10 mouse cellular contexts compared by ENCODE assay signal in the genomic region with DNA sequence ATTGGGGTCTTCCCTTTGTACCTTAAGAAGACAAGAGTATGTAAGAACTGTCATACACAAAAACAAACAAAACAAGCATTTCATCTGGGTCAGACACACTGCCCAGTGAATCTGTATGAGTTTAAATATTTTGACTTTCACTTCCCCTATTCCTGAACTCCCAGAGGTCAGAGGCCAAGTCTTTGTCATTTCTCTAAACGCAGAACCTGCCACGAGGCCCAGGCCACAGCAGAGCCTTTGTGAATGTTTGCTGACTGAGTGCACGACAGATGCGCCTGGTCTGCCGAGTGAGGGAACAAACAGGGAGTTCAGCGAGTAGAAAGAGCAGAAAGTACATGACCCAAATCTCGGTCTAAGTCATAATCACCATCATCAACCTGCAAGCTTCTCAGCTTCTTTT. TPM values are rescaled to one million over a fixed set of nuclear protein-coding genes. Genes with fewer than 3 reads are reported as not detected.
A peak's percentile ranks its signal among the peaks of the same experiment; 100 is the strongest.
DNase-seq lines count a peak whose midpoint lies in the region; ATAC-seq and TF ChIP-seq lines count a peak whose summit lies in the region.
"Had no signal": no experiment of that assay in that cellular context is flagged by ENCODE, and none has a peak within 500 bp of the region (broad histone marks: within the 10 kb centered on the region; RNA-seq: fewer than 3 reads in every experiment).

No protein-coding gene starts in this region.

- intact Hi-C loops in heart, postnatal 10 days (cut with DNase I): loop anchor here (2.0 to 10.0 kb wide), 4 partner anchors 14 to 336 kb away; a partner anchor contains a TSS
- intact Hi-C loops in gastrocnemius, postnatal 14 days (cut with DNase I; ENCODE audit: low total_unique reads): no loop called here

- H3K9ac ChIP-seq in CH12.LX (ENCODE audit: insufficient read depth, low read depth): no peak overlapping the region
- peak overlapping the region; percentile 100 for H3K9ac ChIP-seq in liver, embryonic 13.5 days
- H3K9ac ChIP-seq in midbrain, embryonic 16.5 days (ENCODE audit: low read depth, low read length): no peak overlapping the region

- peak; percentile 93 for TF ChIP-seq EP300 in CH12.LX (IDR thresholded peaks at IDR 0.05; ENCODE audit: low read length)

- no peak for TF ChIP-seq POLR2A in CH12.LX (IDR thresholded peaks at IDR 0.05; ENCODE audit: low read depth, low read length)

- in situ Hi-C loops in CH12.LX (cut with MboI; ENCODE audit: low pct_ligation_motif_present, low pct_unique_long_range_greater_than_20kb, low sequenced_read_pairs): no loop called here

- H3K27ac ChIP-seq in CH12.LX (ENCODE audit: insufficient read depth, low read depth): no peak overlapping the region
- H3K27ac ChIP-seq in liver, embryonic 13.5 days: peak overlapping the region; percentile 99
- H3K27ac ChIP-seq in midbrain, embryonic 16.5 days (ENCODE audit: low read length): no peak overlapping the region

- H3K9me3 ChIP-seq in CH12.LX (replicated peaks; ENCODE audit: low read length): no peaks in the 10 kb centered on the region
- H3K9me3 ChIP-seq in liver, embryonic 13.5 days (replicated peaks): no peaks in the 10 kb centered on the region
- H3K9me3 ChIP-seq in midbrain, embryonic 16.5 days (replicated peaks; ENCODE audit: control insufficient read depth, low read length, poor library complexity, severe bottlenecking): no peaks in the 10 kb centered on the region
- H3K9me3 ChIP-seq: heart, embryonic 10.5 days had no signal

- H3K27me3 ChIP-seq in CH12.LX (replicated peaks): no peaks in the 10 kb centered on the region
- H3K27me3 ChIP-seq in liver, embryonic 13.5 days: no peaks in the 10 kb centered on the region
- H3K27me3 ChIP-seq in midbrain, embryonic 16.5 days (ENCODE audit: control insufficient read depth, insufficient read depth, low read depth, low read length): no peaks in the 10 kb centered on the region

- dilution Hi-C loops in CH12.LX (cut with MboI; ENCODE audit: extremely low pct_ligation_motif_present, extremely low pct_unique_long_range_greater_than_20kb, low sequenced_read_pairs): no loop called here

- no peaks in the 10 kb centered on the region for H3K36me3 ChIP-seq in CH12.LX (replicated peaks in 1 of 2; ENCODE audit: control insufficient read depth in 1 of 2, insufficient read depth in 1 of 2, low read length in 1 of 2)
- peaks cover 36% of the 10 kb centered on the region for H3K36me3 ChIP-seq in liver, embryonic 13.5 days
- H3K36me3 ChIP-seq in midbrain, embryonic 16.5 days (ENCODE audit: control insufficient read depth, insufficient read depth, low read length): no peaks in the 10 kb centered on the region

- no peak for TF ChIP-seq CTCF in CH12.LX (conservative IDR thresholded peaks at IDR 0.05 in 1 of 2, IDR thresholded peaks at IDR 0.05 in 1 of 2; ENCODE audit: low read depth in 2 of 2, low read length in 2 of 2)

- TF ChIP-seq RAD21 in CH12.LX (IDR thresholded peaks at IDR 0.05; ENCODE audit: low read depth, low read length): no peak

- H3K4me1 ChIP-seq in CH12.LX (ENCODE audit: control insufficient read depth in 1 of 2, insufficient read depth in 2 of 2): peaks cover 11 to 23% of the 10 kb centered on the region in 2 experiments
- H3K4me1 ChIP-seq in liver, embryonic 13.5 days (replicated peaks): peaks cover 73% of the 10 kb centered on the region
- peaks cover 45% of the 10 kb centered on the region for H3K4me1 ChIP-seq in midbrain, embryonic 16.5 days (ENCODE audit: control insufficient read depth, insufficient read depth, low read length)

- ATAC-seq in liver, embryonic 13.5 days (ENCODE audit: low read depth): no peak
- no peak for ATAC-seq in midbrain, embryonic 16.5 days
- ATAC-seq in cerebellum, adult (ENCODE audit: insufficient number of reproducible peaks, low FRiP score, low TSS enrichment): no peak

- peak; percentile 95 for DNase-seq in heart, adult 11 months
- no peak for DNase-seq in heart, postnatal 10 days
- peak; percentile 73 for DNase-seq in CH12.LX (ENCODE audit: extremely low read depth)
- DNase-seq in liver, embryonic 13.5 days: no peak
- DNase-seq in urinary bladder, postnatal 25 days (ENCODE audit: low spot score): no peak
- DNase-seq in gastrocnemius, postnatal 14 days: no peak
- DNase-seq: thymus, postnatal 36 days had no signal

- WGBS in liver, embryonic 13.5 days (ENCODE audit: insufficient replicate concordance): 49% methylated on average over 7 of the region's 7 CpGs
- WGBS in midbrain, embryonic 16.5 days: 16% methylated on average over 7 of the region's 7 CpGs

- no peak overlapping the region for H3K4me3 ChIP-seq in CH12.LX (replicated peaks in 1 of 3; ENCODE audit: low read depth in 2 of 3, low read length in 2 of 3, poor library complexity in 1 of 3)
- no peak overlapping the region for H3K4me3 ChIP-seq in liver, embryonic 13.5 days (replicated peaks)
- H3K4me3 ChIP-seq in midbrain, embryonic 16.5 days (ENCODE audit: low read depth, low read length): no peak overlapping the region
- H3K4me3 ChIP-seq: heart, embryonic 10.5 days had no signal

- peak overlapping the region; percentile 25; the same call in 1 of the 2 replicates for H3K4me2 ChIP-seq in CH12.LX (ENCODE audit: insufficient read depth, low read depth, poor library complexity, severe bottlenecking)
- peak overlapping the region; percentile 80; the same call in 1 of the 2 replicates for H3K4me2 ChIP-seq in liver, embryonic 13.5 days
- 0 out of 2 replicates have a peak overlapping the region, but pooled peaks have one; percentile 17 for H3K4me2 ChIP-seq in midbrain, embryonic 16.5 days (ENCODE audit: low read length)

- H3K79me2 ChIP-seq in CH12.LX (replicated peaks; ENCODE audit: control insufficient read depth, extremely low read depth, insufficient read depth, poor library complexity, severe bottlenecking): 0 out of 2 replicates have a peak, but pooled peaks cover 4% of the 10 kb centered on the region

TF ChIP-seq in CH12.LX, 34 proteins besides CTCF, POLR2A, EP300 and RAD21 (continues in another document):
- TF ChIP-seq MAZ (IDR thresholded peaks at IDR 0.05; ENCODE audit: low read depth, low read length) (no peak), MXI1 (IDR thresholded peaks at IDR 0.05; ENCODE audit: low read depth, low read length) (peak; percentile 68; the same call in 1 of the 2 replicates), KAT2A (IDR thresholded peaks at IDR 0.05; ENCODE audit: insufficient replicate concordance, low read length) (no peak), SMC3 (IDR thresholded peaks at IDR 0.05; ENCODE audit: low read depth, low read length) (no peak), POLR2AphosphoS2 (IDR thresholded peaks at IDR 0.05; ENCODE audit: low read depth, low read length) (no peak), TCF12 (IDR thresholded peaks at IDR 0.05; ENCODE audit: low read depth, low read length) (peak; percentile 37; the same call in 1 of the 2 replicates), SIN3A (IDR thresholded peaks at IDR 0.05; ENCODE audit: low read length) (0 out of 2 replicates have a peak, but pooled peaks have one; percentile 50), ZKSCAN1 (IDR thresholded peaks at IDR 0.05; ENCODE audit: borderline replicate concordance, low read depth, low read length) (no peak), USF2 (conservative IDR thresholded peaks at IDR 0.05; ENCODE audit: low read depth, low read length) (no peak), MAX (IDR thresholded peaks at IDR 0.05; ENCODE audit: low read length) (peak; percentile 86), RCOR1 (conservative IDR thresholded peaks at IDR 0.05; ENCODE audit: low read depth, low read length) (0 out of 2 replicates have a peak, but pooled peaks have one; percentile 63), ZNF384 (IDR thresholded peaks at IDR 0.05; ENCODE audit: low read depth, low read length) (no peak), PAX5 (IDR thresholded peaks at IDR 0.05; ENCODE audit: low read length) (no peak), E2F4 (IDR thresholded peaks at IDR 0.05; ENCODE audit: insufficient replicate concordance, low read depth, low read length) (no peak), CHD2 (IDR thresholded peaks at IDR 0.05; ENCODE audit: low read length) (peak; percentile 24; the same call in 1 of the 2 replicates), NRF1 (IDR thresholded peaks at IDR 0.05; ENCODE audit: low read depth, low read length) (no peak), IRF4 (IDR thresholded peaks at IDR 0.05; ENCODE audit: low read depth, low read length) (peak; percentile 96), BHLHE40 (IDR thresholded peaks at IDR 0.05; ENCODE audit: low read depth, low read length) (peak; percentile 73), MYC (IDR thresholded peaks at IDR 0.05; ENCODE audit: low read depth, low read length) (peak; percentile 92), ZMIZ1 (IDR thresholded peaks at IDR 0.05; ENCODE audit: low read depth, low read length) (no peak), TBP (conservative IDR thresholded peaks at IDR 0.05; ENCODE audit: low read depth, low read length) (no peak), USF1 (IDR thresholded peaks at IDR 0.05; ENCODE audit: low read depth, low read length) (no peak), ZC3H11A (IDR thresholded peaks at IDR 0.05; ENCODE audit: low read depth, low read length) (no peak), UBTF (IDR thresholded peaks at IDR 0.05; ENCODE audit: low read depth, low read length) (no peak), JUND (conservative IDR thresholded peaks at IDR 0.05; ENCODE audit: low read depth, low read length) (no peak), HCFC1 (IDR thresholded peaks at IDR 0.05; ENCODE audit: low read depth, low read length) (no peak), MEF2A (IDR thresholded peaks at IDR 0.05; ENCODE audit: borderline replicate concordance, low read depth, low read length) (0 out of 2 replicates have a peak, but pooled peaks have one; percentile 40), NELFE (IDR thresholded peaks at IDR 0.05; ENCODE audit: low read depth, low read length) (no peak)

RNA-seq across cellular contexts. Expression of a gene that starts 4.2 kb away (rescaled TPM):
- 1 to 10 TPM; 1.0 to 1.4 TPM for total RNA-seq in heart, postnatal 10 days (2021)
- total RNA-seq in CH12.LX (2012; rRNA removed) (not detected in 2 replicates), CH12.LX (2014; rRNA removed) (not detected in 2 replicates)
- polyA plus RNA-seq in CH12.LX (2012; ENCODE audit: insufficient read length, low read depth): not detected in 2 replicates
- polyA plus RNA-seq in liver, embryonic 13.5 days (2015; fragmentation: Nextera tagmentation; extraction: Ambion mirVana): 11.4 and 12.2 TPM in 2 replicates
- 1.8 TPM in 2 replicates for polyA plus RNA-seq in midbrain, embryonic 16.5 days (2015; fragmentation: Nextera tagmentation; extraction: Ambion mirVana)
- total RNA-seq in gastrocnemius, postnatal 14 days (2021): 1 to 10 TPM in 1 of 2 experiments, under 1 TPM in 1; 0.75 to 1.4 TPM

RNA-seq across cellular contexts. Expression of a gene that starts 4.9 kb away (rescaled TPM):
- total RNA-seq in heart, postnatal 10 days (2021): 10 to 100 TPM; 73.7 to 80.5 TPM
- total RNA-seq in CH12.LX (2012; rRNA removed): 1.8 and 2.6 TPM in 2 replicates
- total RNA-seq in CH12.LX (2014; rRNA removed): 1.6 and 1.8 TPM in 2 replicates
- polyA plus RNA-seq in CH12.LX (2012; ENCODE audit: insufficient read length, low read depth): 4.2 and 5.3 TPM in 2 replicates
- polyA plus RNA-seq in liver, embryonic 13.5 days (2015; fragmentation: Nextera tagmentation; extraction: Ambion mirVana): 20.1 and 20.4 TPM in 2 replicates
- 32.7 and 36.1 TPM in 2 replicates for polyA plus RNA-seq in midbrain, embryonic 16.5 days (2015; fragmentation: Nextera tagmentation; extraction: Ambion mirVana)
- total RNA-seq in gastrocnemius, postnatal 14 days (2021): 10 to 100 TPM; 45.8 to 49.0 TPM

Comparison
In these comparisons a context has a peak if more than half of its experiments do, and no peak if none do; other contexts are left out.
1. DNase-seq: peak in heart, adult 11 months (single experiment) and CH12.LX (single experiment); none in heart, postnatal 10 days (0 of 2), liver, embryonic 13.5 days (single experiment), urinary bladder, postnatal 25 days (single experiment) and gastrocnemius, postnatal 14 days (single experiment).
2. H3K4me2 ChIP-seq: peak in every context shown above with its lines; median percentile 80 in liver, embryonic 13.5 days; 25 in CH12.LX; 17 in midbrain, embryonic 16.5 days.
3. RNA of a gene that starts 4.9 kb away (total RNA-seq): 73.7 to 80.5 TPM in heart, postnatal 10 days and 45.8 to 49.0 TPM in gastrocnemius, postnatal 14 days; 1.6 to 2.6 TPM in CH12.LX; every median in the first group is over 10 times any median in the second.